Mouse (Mus musculus) embryonic stem cell, embryonic (primary cell): ENCODE results near the gene Tollip.

Experiments used
- CTCF ChIA-PET, 4 experiments: fragments of 300-600 bp in 2 of 4; fragments of 350-600 bp in 2 of 4; sonication (Branson Sonifier 250); formaldehyde crosslinking; loops; one replicate each; lab custom pipeline; 2022; ENCODE audit warnings: inconsistent platforms in 2 of 4; lab: Charles Lee
- POLR2A ChIA-PET, 4 experiments: fragments of 300-600 bp in 2 of 4; fragments of 350-600 bp in 2 of 4; sonication (Branson Sonifier 250); formaldehyde crosslinking; loops; one replicate each; lab custom pipeline; 2022; ENCODE audit warnings: antibody characterized with exemption in 4 of 4, inconsistent platforms in 1 of 4; lab: Charles Lee

The Tollip gene

DNA sequence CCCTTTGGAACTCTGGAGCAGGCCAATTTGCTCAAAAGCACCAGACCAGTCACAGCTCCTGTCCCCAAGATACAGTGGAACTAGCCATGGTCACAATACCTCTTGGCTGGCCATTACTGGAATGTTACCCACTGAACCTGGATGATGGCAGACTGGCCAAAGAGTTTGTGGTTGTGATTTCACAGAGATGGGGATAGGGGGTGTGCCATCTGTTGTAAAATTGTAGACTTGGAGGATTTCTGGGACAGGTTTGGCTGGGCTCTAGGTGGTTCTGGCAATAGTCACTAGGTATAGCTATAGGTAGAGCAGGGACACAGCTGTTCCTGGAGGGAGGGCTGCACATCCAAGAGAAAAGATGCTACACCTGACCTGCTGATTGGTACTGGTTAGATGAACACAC, 29.2 kb upstream of the Tollip start:
- POLR2A ChIA-PET, result interaction anchor here in 1 of 4 experiments (2.3 to 2.4 kb wide), 2 partner anchors 23 kb away, joined by 7 to 10 read pairs; no protein-coding TSS in a partner anchor
- CTCF ChIA-PET, result interaction anchor here in 1 of 4 experiments (1.4 kb wide), 1 partner anchor 13 kb away, joined by 3 read pairs; no protein-coding TSS in a partner anchor

- ChIA-PET CTCF (interaction anchor here in 1 of 4 experiments (0.6 kb wide), 1 partner anchor 190 kb away, joined by 4 read pairs; no protein-coding TSS in a partner anchor), POLR2A (interaction anchor here in 1 of 4 experiments (0.7 to 2.3 kb wide), 2 partner anchors 22 to 43 kb away, joined by 3 to 7 read pairs; no protein-coding TSS in a partner anchor)
Measured at GRCm38 (mm10) chr7:141945927-141946326, 27.6 kb upstream of the Tollip start.

GRCm38 (mm10) chr7:141943444-141943843, 25.1 kb upstream of the Tollip start:
- CTCF ChIA-PET, result interaction anchor here in 2 of 4 experiments (0.5 to 0.6 kb wide), 2 partner anchors 19 to 30 kb away, joined by 3 read pairs; no protein-coding TSS in a partner anchor
- POLR2A ChIA-PET, result interaction anchor here in 2 of 4 experiments (0.9 to 1.5 kb wide), 4 partner anchors 19 to 728 kb away, joined by 3 to 5 read pairs (median 4); partner anchors contain the start of gene Rassf7 (in 1 of the 2)

DNA sequence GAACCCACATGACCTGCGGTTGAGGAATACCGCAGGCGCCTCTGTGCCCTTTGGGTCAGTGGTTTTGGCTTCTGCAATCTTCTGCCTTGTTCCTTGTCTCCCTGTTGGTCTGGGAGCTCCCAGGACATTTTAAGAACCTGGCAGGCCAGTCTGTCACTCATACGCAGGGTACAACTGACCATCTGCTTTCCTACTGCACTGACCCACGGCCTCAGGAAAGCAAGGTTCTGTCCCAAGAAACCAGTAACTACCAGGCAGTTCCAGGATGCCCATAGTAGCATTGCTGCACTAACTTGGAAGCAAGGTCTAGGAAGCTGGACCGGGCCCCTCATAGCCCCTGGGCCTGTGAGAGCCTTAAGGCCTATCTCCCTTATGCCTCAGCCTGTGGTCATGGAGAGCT, 16.6 kb upstream of the Tollip start:
- POLR2A ChIA-PET, result interaction anchor here in 3 of 4 experiments (0.8 to 3.1 kb wide), 7 partner anchors 11 to 125 kb away, joined by 3 to 17 read pairs (median 4); partner anchors contain the start of gene Brsk2 (in 1 of the 3)
- CTCF ChIA-PET, result interaction anchor here in 1 of 4 experiments (2.0 kb wide), 1 partner anchor 10 kb away, joined by 8 read pairs; no protein-coding TSS in a partner anchor

DNA sequence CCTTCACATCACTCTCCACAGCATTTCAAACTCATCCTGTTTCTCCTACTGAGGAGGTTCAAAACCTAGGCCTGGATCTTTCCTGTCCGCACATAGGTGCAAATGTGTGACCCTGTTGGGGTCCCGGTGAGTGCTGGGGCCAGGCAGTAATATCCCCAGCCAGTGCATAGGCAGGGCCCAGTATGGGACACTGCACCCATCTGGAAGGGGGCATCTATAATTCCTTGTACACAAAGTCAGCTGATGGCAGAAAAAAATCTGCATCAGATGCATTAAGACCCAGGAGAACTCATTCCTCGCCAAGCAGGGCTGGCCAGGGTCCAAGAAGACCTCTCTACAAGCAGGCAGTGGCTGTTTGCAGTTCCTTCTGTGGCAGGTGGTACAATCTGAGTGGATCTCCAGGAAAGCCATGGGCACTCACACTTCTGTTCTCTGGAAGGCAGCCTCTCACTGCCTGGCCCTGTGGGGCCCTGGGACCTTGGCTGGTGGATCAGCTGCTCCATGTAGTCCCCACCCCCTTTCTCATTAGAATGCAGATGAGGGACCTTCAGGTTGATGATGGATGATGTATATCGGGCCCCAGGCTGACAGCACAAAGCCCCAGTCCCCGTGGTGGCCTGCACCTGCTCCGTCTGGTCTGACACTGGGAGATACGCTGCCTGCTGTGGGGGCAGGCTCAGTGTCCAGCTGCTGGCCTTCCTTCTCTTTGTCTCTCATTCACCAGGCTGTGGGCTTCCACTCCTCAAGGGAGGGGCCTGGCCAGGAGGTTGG, 16.0 kb upstream of the Tollip start:
- ChIA-PET POLR2A (interaction anchor here in 3 of 4 experiments (0.5 to 3.1 kb wide), 9 partner anchors 11 to 514 kb away, joined by 3 to 17 read pairs (median 4); no protein-coding TSS in a partner anchor), CTCF (interaction anchor here in 1 of 4 experiments (0.9 to 2.0 kb wide), 2 partner anchors 10 to 14 kb away, joined by 3 to 8 read pairs; no protein-coding TSS in a partner anchor)

DNA sequence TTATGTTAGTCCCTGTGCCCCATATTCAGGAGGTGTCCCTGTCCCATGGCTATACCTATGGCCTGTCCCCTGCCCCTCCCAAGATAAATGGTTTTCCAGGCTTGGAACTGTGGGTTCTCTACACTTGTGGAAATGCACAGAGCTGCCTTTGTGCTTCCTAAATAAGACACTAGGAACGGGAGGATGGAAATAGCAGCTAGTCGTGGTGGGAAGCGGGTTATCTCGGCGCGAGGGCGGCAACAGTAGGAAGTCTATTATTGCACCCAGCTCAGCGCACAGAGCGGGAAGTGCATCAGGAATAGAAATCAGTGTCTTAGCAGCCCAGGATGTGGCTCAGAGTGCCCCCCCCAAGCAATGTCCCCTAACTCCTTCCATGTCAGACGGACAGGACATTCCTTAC, 10.3 kb upstream of the Tollip start:
- CTCF ChIA-PET, result no interaction called here
- POLR2A ChIA-PET, result interaction anchor here in 2 of 4 experiments (0.6 to 2.5 kb wide), 2 partner anchors 26 kb away, joined by 3 to 12 read pairs; no protein-coding TSS in a partner anchor

- CTCF ChIA-PET, result interaction anchor here in 2 of 4 experiments (1.2 to 2.2 kb wide), 4 partner anchors 10 to 444 kb away, joined by 3 to 8 read pairs (median 4); no protein-coding TSS in a partner anchor
- POLR2A ChIA-PET, result interaction anchor here in 3 of 4 experiments (0.8 to 4.0 kb wide), 14 partner anchors 9 to 478 kb away, joined by 3 to 80 read pairs (median 6); partner anchors contain the start of genes Brsk2 (in 1 of the 3) and Rplp2 (in 1 of the 3)
Measured at GRCm38 (mm10) chr7:141924917-141925316, 6.6 kb upstream of the Tollip start.

- CTCF ChIA-PET, result interaction anchor here in 3 of 4 experiments (0.6 to 2.2 kb wide), 11 partner anchors 10 to 687 kb away, joined by 3 to 8 read pairs (median 3); no protein-coding TSS in a partner anchor
- POLR2A ChIA-PET, result interaction anchor here in 3 of 4 experiments (0.5 to 4.0 kb wide), 42 partner anchors 9 to 1861 kb away, joined by 3 to 80 read pairs (median 4); partner anchors contain the start of genes Brsk2 (in 2 of the 3), Rplp2 (in 2 of the 3), Ap2a2 (in 1 of the 3) and Cd81 (in 1 of the 3)
Measured at GRCm38 (mm10) chr7:141924121-141924520, 5.8 kb upstream of the Tollip start.

DNA sequence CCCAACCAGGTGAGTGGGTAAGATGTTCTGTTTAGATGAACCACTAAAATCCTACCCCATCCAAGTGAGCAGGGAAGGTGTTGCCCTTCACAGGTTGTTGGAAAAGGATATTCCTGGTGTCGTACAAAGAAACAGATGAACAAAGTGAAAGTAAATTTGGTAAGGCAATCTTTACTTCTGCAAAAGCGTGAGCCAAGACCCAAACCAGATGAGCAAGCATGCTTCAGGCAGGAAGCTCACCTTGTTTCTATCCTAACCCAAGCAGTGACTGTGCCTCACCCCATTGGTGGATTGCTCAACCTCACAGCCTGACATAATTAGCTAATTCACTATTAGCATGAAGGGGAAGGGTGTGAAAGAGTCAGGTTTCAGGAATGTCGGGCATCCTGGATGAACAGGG, 7.0 kb downstream of the Tollip start:
- CTCF ChIA-PET, result no interaction called here
- POLR2A ChIA-PET, result interaction anchor here in 2 of 4 experiments (0.7 to 3.9 kb wide), 4 partner anchors 9 to 535 kb away, joined by 3 to 18 read pairs (median 4); no protein-coding TSS in a partner anchor

DNA sequence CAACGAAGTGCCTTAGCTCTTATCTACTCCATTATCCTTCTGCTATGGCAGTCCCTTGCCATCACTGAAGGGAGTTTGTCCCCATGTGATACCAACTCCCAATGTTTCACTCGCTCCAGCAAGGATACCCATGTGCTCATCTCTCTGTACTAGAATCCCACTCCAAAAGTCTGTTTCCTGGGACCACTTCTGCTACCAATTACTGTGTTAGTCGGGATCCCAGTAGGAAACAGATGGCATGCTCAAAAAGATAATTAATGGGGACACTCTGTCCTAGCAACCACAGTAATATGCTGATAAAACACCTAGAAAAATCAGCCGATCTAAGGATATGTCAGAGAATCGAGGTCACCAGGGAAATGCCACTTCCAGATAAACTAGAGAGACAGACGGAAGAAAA, 9.7 kb downstream of the Tollip start:
- POLR2A ChIA-PET, result interaction anchor here in 1 of 4 experiments (0.6 kb wide), 1 partner anchor 42 kb away, joined by 3 read pairs; no protein-coding TSS in a partner anchor

GRCm38 (mm10) chr7:141902791-141903190, 15.5 kb downstream of the Tollip start:
- CTCF ChIA-PET, result interaction anchor here in 3 of 4 experiments (0.5 to 1.4 kb wide), 3 partner anchors 21 to 1050 kb away, joined by 3 to 6 read pairs (median 3); no protein-coding TSS in a partner anchor

More for the DNA sequence above, 9.7 kb downstream of the Tollip start:
- CTCF ChIA-PET, result interaction anchor here in 2 of 4 experiments (0.6 kb wide), 2 partner anchors 10 to 69 kb away, joined by 3 read pairs; no protein-coding TSS in a partner anchor

GRCm38 (mm10) chr7:141902269-141902729, 16.0 kb downstream of the Tollip start:
- ChIA-PET CTCF (interaction anchor here in 3 of 4 experiments (0.5 to 1.4 kb wide), 4 partner anchors 22 to 1050 kb away, joined by 3 to 6 read pairs (median 3); no protein-coding TSS in a partner anchor), POLR2A (interaction anchor here (0.5 to 3.7 kb wide), 102 partner anchors 8 to 1698 kb away, joined by 3 to 80 read pairs (median 4); partner anchors contain the start of genes Dusp8 (in 3 of the 4), Brsk2 (in 2 of the 4), Chid1 (in 2 of the 4) and Tspan4 (in 2 of the 4))

More at GRCm38 (mm10) chr7:141902791-141903190, 15.5 kb downstream of the Tollip start:
- POLR2A ChIA-PET, result interaction anchor here (0.6 to 3.7 kb wide), 96 partner anchors 9 to 1697 kb away, joined by 3 to 80 read pairs (median 4); partner anchors contain the start of genes Dusp8 (in 3 of the 4), Brsk2 (in 2 of the 4), Chid1 (in 2 of the 4) and Tspan4 (in 2 of the 4)

DNA sequence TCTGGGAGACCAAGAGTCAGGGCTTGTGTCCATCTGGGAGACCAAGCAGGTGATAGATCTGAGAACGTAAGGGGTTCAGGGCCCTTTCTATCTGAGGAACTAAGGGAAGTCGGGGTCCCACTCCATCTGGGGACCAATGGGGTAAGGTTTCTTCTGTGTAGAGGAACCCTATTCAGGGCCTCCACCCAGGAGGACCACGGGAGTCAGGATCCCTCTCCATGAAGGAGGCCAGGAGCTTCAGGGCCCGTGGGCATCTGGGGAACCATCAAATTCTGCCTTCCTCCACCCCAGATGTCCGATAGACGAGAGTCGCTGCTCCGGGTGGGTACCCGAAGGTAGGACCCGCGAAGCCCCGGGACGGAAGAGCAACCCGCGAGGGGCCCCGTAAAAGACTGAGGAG, 16.5 kb downstream of the Tollip start:
- ChIA-PET POLR2A (interaction anchor here (0.5 to 3.7 kb wide), 79 partner anchors 8 to 1698 kb away, joined by 3 to 80 read pairs (median 4); partner anchors contain the start of genes Chid1 (in 2 of the 4), Dusp8 (in 2 of the 4), Ap2a2 (in 1 of the 4) and Brsk2 (in 1 of the 4)), CTCF (interaction anchor here in 2 of 4 experiments (0.6 to 1.4 kb wide), 2 partner anchors 22 to 139 kb away, joined by 3 to 6 read pairs; no protein-coding TSS in a partner anchor)

- CTCF ChIA-PET, result interaction anchor here in 1 of 4 experiments (0.5 kb wide), 1 partner anchor 137 kb away, joined by 4 read pairs; no protein-coding TSS in a partner anchor
- POLR2A ChIA-PET, result interaction anchor here in 3 of 4 experiments (0.8 to 5.0 kb wide), 3 partner anchors 10 kb away, joined by 4 to 50 read pairs (median 21); no protein-coding TSS in a partner anchor
Measured at GRCm38 (mm10) chr7:141892151-141892550, 26.2 kb downstream of the Tollip start.

GRCm38 (mm10) chr7:141878813-141879212, 39.5 kb downstream of the Tollip start:
- CTCF ChIA-PET, result no interaction called here

GRCm38 (mm10) chr7:141874891-141875290, 43.4 kb downstream of the Tollip start:
- ChIA-PET POLR2A (interaction anchor here in 3 of 4 experiments (0.6 to 2.1 kb wide), 8 partner anchors 10 to 460 kb away, joined by 3 to 9 read pairs (median 3); no protein-coding TSS in a partner anchor), CTCF (interaction anchor here in 2 of 4 experiments (0.6 to 0.7 kb wide), 4 partner anchors 15 to 204 kb away, joined by 3 to 5 read pairs (median 4); no protein-coding TSS in a partner anchor)

More at GRCm38 (mm10) chr7:141878813-141879212, 39.5 kb downstream of the Tollip start:
- POLR2A ChIA-PET, result no interaction called here
